Mouse (Mus musculus) kidney, adult 2 months (tissue): ENCODE results near the gene AL732309.1. TPM values are rescaled to one million over a fixed set of nuclear protein-coding genes. Genes with fewer than 3 reads are reported as not detected.

Experiments
- DNase-seq: peaks from one replicate; pipeline ENCODE4 v3.0.0; 2021
- H3K27ac ChIP-seq: fragments of 200-500 bp; 2 replicates; pipeline ENCODE4 v1.5.1; 2012; ENCODE audit warnings: low read depth, low read length, control low read depth, inconsistent platforms; ENCODE audit not compliant: insufficient read depth
- H3K27me3 ChIP-seq: fragments of 200-500 bp; replicated peaks from 2 replicates; pipeline ENCODE4 v1.6.1; 2012; ENCODE audit warnings: mild to moderate bottlenecking, moderate library complexity, low read length, inconsistent platforms; ENCODE audit not compliant: control insufficient read depth, insufficient read depth
- H3K36me3 ChIP-seq: fragments of 200-500 bp; 2 replicates; pipeline ENCODE4 v1.6.1; 2012; ENCODE audit warnings: mild to moderate bottlenecking, moderate library complexity, low read length, inconsistent platforms; ENCODE audit not compliant: control insufficient read depth, insufficient read depth
- H3K4me1 ChIP-seq: fragments of 200-500 bp; 2 replicates; pipeline ENCODE4 v1.6.1; 2011; ENCODE audit warnings: low read length; ENCODE audit not compliant: control insufficient read depth, insufficient read depth
- H3K4me3 ChIP-seq: fragments of 200-500 bp; 2 replicates; pipeline ENCODE4 v1.5.1; 2011; ENCODE audit warnings: mild to moderate bottlenecking, low read depth, low read length, control low read depth; ENCODE audit not compliant: insufficient read depth
- CTCF ChIP-seq: fragments of 200-500 bp; conservative IDR thresholded peaks from 2 replicates; pipeline ENCODE4 v1.5.1; 2011; ENCODE audit warnings: low read depth, mild to moderate bottlenecking, control low read depth, low read length, moderate library complexity, mixed read lengths; ENCODE audit not compliant: insufficient read depth, insufficient read length
- POLR2A ChIP-seq: fragments of 200-500 bp; IDR thresholded peaks from one replicate; pipeline ENCODE4 v1.6.1; 2011; ENCODE audit warnings: low read depth, low read length, control low read depth
- WGBS: fragments of 180-500 bp; shearing (Covaris S2); methylation state at CpG from one replicate; pipeline ENCODE4 v1.1.7; 2018; 5-methylcytosine and 5-hydroxymethylcytosine counted together
- polyA plus RNA-seq: library from polyadenylated mRNA; depleted of rRNA; stranded (reverse); fragments of >200 nt; gene quantifications from 2 replicates; pipeline ENCODE4 v1.2.3, GENCODE M21; 2012

Gene AL732309.1
- polyA plus RNA-seq, 1 experiment = 13.0 TPM

GRCm38 (mm10) chr2:25285551-25285950 lies 38.9 kb upstream of the AL732309.1 start:
- Histone ChIP-seq H3K27ac (no peak overlapping the region), H3K4me1 (peaks cover 8% of the 10 kb centered on the region), H3K4me3 (no peak overlapping the region), H3K27me3 (no peaks in the 10 kb centered on the region), H3K36me3 (no peaks in the 10 kb centered on the region; the same call in 1 of the 2 replicates)
- peak; percentile 27 for DNase-seq
- TF ChIP-seq CTCF (no peak), POLR2A (no peak)
- 76% methylated on average over 2 of the region's 2 CpGs for WGBS

GRCm38 (mm10) chr2:25278928-25279882 lies 32.5 kb upstream of the AL732309.1 start:
- 62% methylated on average over 13 of the region's 13 CpGs for WGBS
- Histone ChIP-seq H3K4me3 (no peak overlapping the region), H3K27ac (no peak overlapping the region), H3K36me3 (peaks cover 3% of the 10 kb centered on the region), H3K4me1 (no peaks in the 10 kb centered on the region), H3K27me3 (no peaks in the 10 kb centered on the region)
- DNase-seq = peak; percentile 87
- TF ChIP-seq CTCF = peak; percentile 84
- no peak for TF ChIP-seq POLR2A

DNA sequence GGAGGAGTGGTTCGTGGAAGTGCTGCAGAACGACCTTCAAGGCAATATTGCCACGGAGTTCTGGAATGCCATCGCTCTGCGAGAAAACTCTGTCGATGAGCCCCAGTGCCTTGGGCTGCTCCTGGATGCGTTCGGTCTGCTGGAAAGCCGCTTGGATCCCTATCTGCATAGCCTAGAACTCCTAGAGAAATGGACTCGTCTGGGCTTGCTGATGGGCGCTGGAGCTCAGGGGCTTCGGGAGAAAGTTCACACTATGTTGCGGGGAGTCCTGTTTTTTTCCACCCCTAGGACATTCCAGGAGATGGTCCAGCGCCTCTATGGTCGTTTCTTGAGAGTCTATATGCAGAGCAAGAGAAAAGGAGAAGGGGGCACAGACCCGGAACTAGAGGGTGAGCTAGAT lies 26.3 kb upstream of the AL732309.1 start:
- DNase-seq = no peak
- Histone ChIP-seq H3K27ac (no peak overlapping the region), H3K36me3 (no peaks in the 10 kb centered on the region; the same call in 1 of the 2 replicates), H3K27me3 (no peaks in the 10 kb centered on the region), H3K4me3 (peak overlapping the region; percentile 85), H3K4me1 (peaks cover 10% of the 10 kb centered on the region; the same call in 1 of the 2 replicates)
- no peak for TF ChIP-seq POLR2A
- 26% methylated on average over 16 of the region's 16 CpGs for WGBS

DNA sequence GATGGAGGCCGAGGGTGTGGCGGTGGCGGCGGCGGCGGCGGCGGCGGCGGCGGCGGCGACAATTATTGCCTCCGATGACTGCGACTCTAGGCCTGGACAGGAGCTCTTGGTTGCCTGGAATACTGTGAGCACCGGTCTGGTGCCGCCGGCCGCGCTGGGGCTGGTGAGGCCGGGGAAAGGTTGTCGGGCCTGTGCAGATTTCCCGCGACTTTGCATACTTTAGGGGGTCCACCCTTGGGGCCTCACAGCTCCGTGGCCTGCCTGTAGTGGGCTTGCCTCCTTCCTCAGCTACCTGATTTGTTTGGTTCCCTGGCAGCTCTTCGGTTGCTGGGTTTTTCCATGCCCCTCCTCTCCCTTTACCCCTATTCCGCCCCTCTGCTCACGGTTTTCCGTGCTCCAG lies 25.9 kb upstream of the AL732309.1 start:
- Histone ChIP-seq H3K36me3 (no peaks in the 10 kb centered on the region; the same call in 1 of the 2 replicates), H3K4me3 (peak overlapping the region; percentile 85), H3K27ac (no peak overlapping the region), H3K4me1 (peaks cover 15% of the 10 kb centered on the region; the same call in 1 of the 2 replicates), H3K27me3 (no peaks in the 10 kb centered on the region)
- WGBS = under 1% methylated on average over 29 of the region's 29 CpGs
- no peak for DNase-seq
- TF ChIP-seq CTCF (no peak), POLR2A (no peak)

DNA sequence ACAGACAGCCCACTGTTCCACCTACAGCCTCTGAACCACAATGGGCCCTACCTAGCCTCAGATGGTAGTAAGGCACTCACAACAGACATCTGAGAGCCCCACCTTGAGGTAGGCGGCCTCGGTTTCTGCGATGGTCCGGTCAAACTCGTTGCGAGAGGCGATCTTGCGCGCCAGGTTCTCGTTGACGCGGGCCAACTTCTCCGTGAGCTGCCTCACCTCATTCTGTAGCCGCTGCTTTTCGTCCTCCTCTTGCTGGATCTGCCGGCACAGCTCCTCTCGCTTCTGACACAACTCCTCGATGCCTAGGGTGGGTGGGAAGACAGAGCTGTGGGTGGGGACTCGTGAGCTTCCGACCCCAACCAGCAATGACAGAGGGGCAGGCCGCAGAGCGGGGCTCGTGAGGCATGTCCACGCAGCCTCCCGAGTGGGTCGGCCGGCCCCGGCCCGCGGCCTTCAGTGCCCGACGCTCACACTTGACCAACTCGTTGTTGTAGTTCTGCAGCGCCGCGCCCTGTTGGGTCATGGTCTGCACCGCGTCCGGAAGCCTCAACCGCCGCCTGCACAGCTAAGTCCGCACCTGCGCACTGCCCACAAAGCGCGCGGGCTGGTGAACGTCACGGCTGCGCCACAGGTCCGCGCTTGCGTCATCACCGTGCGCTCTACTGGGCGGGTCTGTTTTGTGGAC lies 25.3 kb upstream of the AL732309.1 start, which contains the start of the genes Ssna1 and Anapc2:
Gene Ssna1, minus strand, starts transcription at position 612 of the 685 bp plus-strand sequence.
Gene Anapc2, plus strand, starts transcription at position 652 of the 685 bp plus-strand sequence.
- no peaks in the 10 kb centered on the region; the same call in 1 of the 2 replicates for H3K36me3 ChIP-seq
- H3K27me3 ChIP-seq = no peaks in the 10 kb centered on the region
- H3K4me1 ChIP-seq = peaks cover 21% of the 10 kb centered on the region
- DNase-seq = peak; percentile 99
- WGBS = 1% methylated on average over 55 of the region's 55 CpGs
- H3K27ac ChIP-seq = peak within 1 kb of the TSS; percentile 46
- peak; percentile 52; the same call in 1 of the 2 replicates for TF ChIP-seq CTCF
- TF ChIP-seq POLR2A = peak; percentile 86
- H3K4me3 ChIP-seq = peak within 1 kb of the TSS; percentile 85

GRCm38 (mm10) chr2:25267746-25268309 lies 21.2 kb upstream of the AL732309.1 start:
- Histone ChIP-seq H3K27ac (no peak overlapping the region), H3K4me3 (no peak overlapping the region), H3K36me3 (no peaks in the 10 kb centered on the region), H3K4me1 (peaks cover 25% of the 10 kb centered on the region), H3K27me3 (no peaks in the 10 kb centered on the region)
- no peak for DNase-seq
- TF ChIP-seq POLR2A (no peak), CTCF (no peak)
- WGBS = 68% methylated on average over 4 of the region's 4 CpGs

DNA sequence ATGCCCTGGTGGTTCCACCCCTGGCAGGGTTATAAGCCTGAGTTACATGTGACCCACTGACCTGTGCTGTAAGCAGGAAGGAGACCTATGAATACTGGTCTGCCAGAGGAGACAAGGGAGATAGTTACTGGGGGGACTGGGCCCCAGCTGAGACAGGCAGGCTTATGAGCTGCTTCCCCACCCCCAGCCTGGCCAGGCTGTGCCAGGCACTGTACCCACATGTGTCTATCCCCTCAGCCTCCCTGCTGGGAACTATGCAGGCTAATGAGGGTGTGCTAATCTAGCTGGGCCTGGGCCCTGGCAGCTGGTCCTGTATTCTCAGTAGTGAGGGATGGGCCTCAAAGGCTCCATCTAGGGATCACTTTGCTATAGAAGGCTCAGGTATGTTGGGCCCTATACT lies 20.6 kb upstream of the AL732309.1 start:
- Histone ChIP-seq H3K27me3 (no peaks in the 10 kb centered on the region), H3K36me3 (no peaks in the 10 kb centered on the region), H3K4me3 (no peak overlapping the region), H3K27ac (peak overlapping the region; percentile 36), H3K4me1 (peaks cover 24% of the 10 kb centered on the region)
- TF ChIP-seq POLR2A (no peak), CTCF (no peak)
- DNase-seq = no peak
